Mouse (Mus musculus): ENCODE data around the gene Mars.

- TF ChIP-seq CTCF (IDR thresholded peaks at IDR 0.05; ENCODE audit: control insufficient read depth, insufficient read depth, insufficient read length) (no peak), MYOD1 (IDR thresholded peaks at IDR 0.05; ENCODE audit: control insufficient read depth, insufficient read length, low read depth) (no peak), USF1 (IDR thresholded peaks at IDR 0.05; ENCODE audit: low read depth) (no peak), MYOG (IDR thresholded peaks at IDR 0.05; ENCODE audit: control insufficient read depth, extremely low read depth, insufficient read length) (no peak), MAX (IDR thresholded peaks at IDR 0.05) (no peak), CEBPB (IDR thresholded peaks at IDR 0.05; ENCODE audit: low read depth) (no peak)
These were observed 40.6 kb upstream of the Mars start for GRCm38 (mm10) chr10:127352187-127352586.

All from C2C12 (cell line).